Mouse (Mus musculus) ES-Bruce4 (cell line): ENCODE results near the gene Igf1r.

Source experiments
- CTCF ChIP-seq: IDR thresholded peaks from one replicate; pipeline ENCODE4 v1.8.1; 2011; ENCODE audit warnings: low read depth, low read length
- POLR2A ChIP-seq: IDR thresholded peaks from one replicate; pipeline ENCODE4 v1.8.1; 2011; ENCODE audit warnings: low read length; ENCODE audit not compliant: insufficient read depth

DNA sequence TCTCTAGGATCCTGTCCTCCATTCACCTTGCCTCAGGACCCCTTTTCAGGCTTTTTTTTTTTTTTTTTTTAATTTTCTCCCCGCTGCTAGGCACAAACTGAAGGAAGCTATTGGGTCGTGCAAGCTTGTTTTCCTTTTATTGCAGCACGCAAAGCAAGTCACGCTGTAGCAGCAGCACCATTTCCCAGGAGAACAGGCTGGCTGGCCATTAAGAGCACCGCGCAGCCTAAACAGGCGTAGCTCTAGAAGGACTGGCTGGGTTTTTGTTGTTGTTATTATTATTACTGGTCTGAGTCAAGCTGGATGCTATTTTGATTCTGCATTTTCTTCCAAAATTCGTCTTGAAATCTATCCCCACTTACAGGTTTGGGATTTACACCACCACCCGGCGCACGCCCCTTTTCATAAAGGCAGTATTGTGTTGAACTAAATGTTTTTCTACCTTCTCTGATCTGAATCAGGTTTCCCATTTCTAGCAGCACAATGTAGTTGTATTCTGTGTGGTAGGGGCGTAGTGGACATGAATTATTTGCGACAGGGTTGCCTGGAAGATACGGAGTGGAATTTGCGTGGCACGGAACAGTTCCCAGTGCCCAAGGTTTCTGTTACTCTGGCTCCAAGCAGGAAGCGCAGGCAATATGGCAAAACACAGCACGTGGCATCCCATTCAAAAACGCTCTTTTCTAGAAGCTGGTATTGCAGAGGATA is 177.1 kb downstream of the Igf1r start:
- TF ChIP-seq CTCF (no peak), POLR2A (no peak)
